Mouse (Mus musculus) small intestine, adult 2 months (tissue): ENCODE results near the gene Lats1. TPM values are rescaled to one million over a fixed set of nuclear protein-coding genes. Genes with fewer than 3 reads are reported as not detected.
A peak's percentile ranks its signal among the peaks of the same experiment; 100 is the strongest.

ENCODE experiments used
- H3K27ac ChIP-seq: fragments of 200-500 bp; 2 replicates; pipeline ENCODE4 v1.5.1; 2012; ENCODE audit warnings: low read depth, low read length, control low read depth, inconsistent platforms; ENCODE audit not compliant: insufficient read depth
- H3K27me3 ChIP-seq: fragments of 200-500 bp; 2 replicates; pipeline ENCODE4 v1.6.1; 2012; ENCODE audit warnings: mild to moderate bottlenecking, moderate library complexity, low read length, inconsistent platforms; ENCODE audit not compliant: control insufficient read depth, insufficient read depth
- H3K36me3 ChIP-seq: fragments of 200-500 bp; 2 replicates; pipeline ENCODE4 v1.6.1; 2012; ENCODE audit warnings: mild to moderate bottlenecking, low read length, control low read depth, inconsistent platforms; ENCODE audit not compliant: control insufficient read depth, insufficient read depth
- H3K4me1 ChIP-seq: fragments of 200-500 bp; 2 replicates; pipeline ENCODE4 v1.6.1; 2012; ENCODE audit warnings: low read length, inconsistent platforms, mixed read lengths; ENCODE audit not compliant: control insufficient read depth, insufficient read depth, insufficient read length
- H3K4me3 ChIP-seq: fragments of 200-500 bp; 2 replicates; pipeline ENCODE4 v1.5.1; 2012; ENCODE audit warnings: low read depth, mild to moderate bottlenecking, control low read depth, inconsistent platforms, low read length, moderate library complexity
- CTCF ChIP-seq: fragments of 200-500 bp; IDR thresholded peaks from 2 replicates; pipeline ENCODE4 v1.5.1; 2012; ENCODE audit warnings: low read depth, mild to moderate bottlenecking, control low read depth, inconsistent platforms, low read length, moderate library complexity, mixed read lengths; ENCODE audit not compliant: insufficient replicate concordance, insufficient read length; ENCODE audit errors: extremely low read depth
- POLR2A ChIP-seq: fragments of 200-500 bp; IDR thresholded peaks from 2 replicates; pipeline ENCODE4 v1.6.1; 2012; ENCODE audit warnings: low read depth, mild to moderate bottlenecking, control low read depth, inconsistent platforms, low read length, moderate library complexity
- WGBS: fragments of 180-500 bp; shearing (Covaris S2); methylation state at CpG from one replicate; pipeline ENCODE4 v1.1.7; 2018; 5-methylcytosine and 5-hydroxymethylcytosine counted together
- polyA plus RNA-seq: library from polyadenylated mRNA; depleted of rRNA; stranded (reverse); fragments of >200 nt; gene quantifications from 2 replicates; pipeline ENCODE4 v1.2.3, GENCODE M21; 2012

Gene Lats1
- polyA plus RNA-seq, 1 experiment: 9.0 TPM

- Histone ChIP-seq H3K4me3 (peak overlapping the region; percentile 89), H3K4me1 (no peaks in the 10 kb centered on the region; the same call in 1 of the 2 replicates), H3K27me3 (no peaks in the 10 kb centered on the region), H3K36me3 (no peaks in the 10 kb centered on the region; the same call in 1 of the 2 replicates), H3K27ac (peak overlapping the region; percentile 90)
- TF ChIP-seq CTCF (no peak), POLR2A (peak; percentile 83)
- WGBS: under 1% methylated on average over 64 of the region's 64 CpGs
These were observed 17.6 kb upstream of the Lats1 start for GRCm38 (mm10) chr10:7663159-7664026.

DNA sequence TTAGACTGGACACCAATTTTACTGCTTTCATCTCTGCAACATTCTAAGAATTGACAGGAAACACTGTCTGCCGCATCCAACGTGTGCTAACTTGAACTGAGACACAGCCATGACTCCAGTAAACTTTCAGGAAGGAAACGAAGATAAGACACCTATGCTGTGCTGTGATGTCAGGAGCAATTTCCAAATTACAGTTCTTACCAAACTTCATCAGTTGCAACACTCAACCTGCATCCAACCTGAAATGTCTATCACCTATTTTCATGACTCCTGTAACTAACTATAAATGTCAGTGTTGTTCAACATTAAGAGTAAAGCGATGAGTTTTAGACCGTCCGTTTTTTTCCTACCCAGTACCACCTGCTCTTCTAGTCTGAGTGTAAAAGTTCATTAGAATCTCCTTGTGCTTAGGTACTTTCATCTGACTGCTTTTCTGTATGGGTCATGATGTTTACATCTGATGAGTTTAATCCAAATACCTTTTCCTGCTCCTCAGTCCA lies 16.9 kb upstream of the Lats1 start:
- Histone ChIP-seq H3K27ac (peak overlapping the region; percentile 90), H3K36me3 (no peaks in the 10 kb centered on the region; the same call in 1 of the 2 replicates), H3K27me3 (no peaks in the 10 kb centered on the region), H3K4me1 (no peaks in the 10 kb centered on the region), H3K4me3 (no peak overlapping the region)
- whole genome bisulfite sequencing: 36% methylated on average over 6 of the region's 6 CpGs
- TF ChIP-seq CTCF (no peak), POLR2A (no peak)

GRCm38 (mm10) chr10:7664889-7665288 lies 16.1 kb upstream of the Lats1 start:
- TF ChIP-seq CTCF: no peak
- no peak for TF ChIP-seq POLR2A
- no peaks in the 10 kb centered on the region for H3K36me3 ChIP-seq
- 88% methylated on average over 1 of the region's 1 CpGs for WGBS
- H3K27ac ChIP-seq: no peak overlapping the region
- no peaks in the 10 kb centered on the region for H3K27me3 ChIP-seq
- H3K4me1 ChIP-seq: no peaks in the 10 kb centered on the region
- H3K4me3 ChIP-seq: no peak overlapping the region

- Histone ChIP-seq H3K36me3 (peaks cover 7% of the 10 kb centered on the region; the same call in 1 of the 2 replicates), H3K4me3 (peak within 1 kb of the TSS; percentile 90), H3K27ac (no peak within 1 kb of the TSS), H3K4me1 (no peaks in the 10 kb centered on the region), H3K27me3 (no peaks in the 10 kb centered on the region)
- TF ChIP-seq CTCF (no peak), POLR2A (no peak)
- WGBS: under 1% methylated on average over 24 of the region's 24 CpGs
These were observed 13.6 kb upstream of the Lats1 start, which contains the start of gene Nup43 for GRCm38 (mm10) chr10:7667342-7667802. Gene Nup43 (plus strand): TSS chr10:7667503.

DNA sequence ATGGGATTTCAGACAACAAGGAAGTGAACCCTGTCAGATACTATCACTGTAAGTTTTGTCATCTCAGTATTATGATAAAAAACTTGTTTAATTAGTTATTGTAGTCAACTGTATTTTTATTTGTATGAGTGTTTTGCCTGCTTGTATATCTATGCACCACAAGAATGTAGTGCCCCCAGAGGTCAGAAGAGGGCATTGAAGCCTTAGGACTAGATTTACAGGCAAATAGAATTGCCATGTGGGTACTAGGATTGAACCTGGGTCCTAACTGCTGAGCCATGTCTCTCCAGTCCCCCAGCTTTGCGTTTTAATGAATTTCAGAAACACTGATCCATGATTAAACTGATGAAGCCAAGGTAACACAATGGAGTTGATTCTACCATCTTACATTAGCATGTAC lies 7.3 kb upstream of the Lats1 start:
- Histone ChIP-seq H3K4me3 (no peak overlapping the region), H3K4me1 (no peaks in the 10 kb centered on the region), H3K36me3 (peaks cover 15% of the 10 kb centered on the region), H3K27ac (no peak overlapping the region), H3K27me3 (no peaks in the 10 kb centered on the region)
- 51% methylated on average over 1 of the region's 1 CpGs for WGBS
- TF ChIP-seq POLR2A (no peak), CTCF (no peak)

DNA sequence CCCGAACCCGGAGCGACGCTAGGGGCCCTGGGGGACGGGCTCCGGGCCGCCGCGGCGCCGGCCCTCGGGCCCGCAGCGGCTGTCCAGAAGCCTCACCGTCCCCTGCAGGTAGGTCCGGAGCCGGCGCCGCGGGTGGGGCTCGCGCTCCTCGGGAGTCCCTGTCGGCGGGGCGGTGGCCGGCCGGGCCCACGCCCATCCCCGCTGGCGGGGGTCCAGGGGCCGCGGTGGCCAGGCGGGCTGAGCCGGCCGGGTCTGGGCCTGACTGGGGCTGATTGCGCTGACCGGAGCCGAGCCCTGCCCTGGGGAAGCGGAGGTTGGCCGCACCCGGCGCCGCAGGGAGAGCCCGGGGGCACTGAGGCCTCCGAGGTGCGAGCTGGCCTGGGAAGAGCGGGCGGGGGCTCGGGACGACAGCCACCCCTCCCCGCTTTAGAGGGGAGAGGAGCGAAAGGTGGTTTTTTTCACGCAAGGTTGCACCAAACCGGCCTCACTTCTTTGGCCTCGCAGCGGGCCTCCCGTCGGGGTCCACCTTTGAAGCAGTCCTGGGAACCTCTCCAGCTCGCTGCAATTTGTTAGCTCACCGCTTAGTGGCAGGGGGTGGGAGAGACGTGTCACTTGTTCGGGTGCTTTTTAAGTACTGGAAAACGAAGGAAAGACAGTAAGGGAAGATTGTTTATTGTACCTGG lies 470 bp downstream of the Lats1 start:
- Histone ChIP-seq H3K27me3 (no peaks in the 10 kb centered on the region), H3K36me3 (peaks cover 3% of the 10 kb centered on the region), H3K4me3 (peak overlapping the region; percentile 96), H3K27ac (peak overlapping the region; percentile 88), H3K4me1 (peaks cover 8% of the 10 kb centered on the region)
- TF ChIP-seq POLR2A (peak; percentile 40; the same call in 1 of the 2 replicates), CTCF (peak; percentile 25; the same call in 1 of the 2 replicates)
- WGBS: under 1% methylated on average over 64 of the region's 64 CpGs
